Mouse (Mus musculus): Measurements from ENCODE around the gene Cnr2. TPM values are rescaled to one million over a fixed set of nuclear protein-coding genes. Genes with fewer than 3 reads are reported as not detected.
"Not testable (repeated sequence)": the region's sequence is repeated elsewhere in the genome, so short reads cannot be mapped to it uniquely, and the experiment has no call there.

Gene Cnr2
- polyA plus RNA-seq, 1 experiment from 2014 or later, result 0.15 TPM

GRCm38 (mm10) chr4:135929405-135929804 lies 34.2 kb downstream of the Cnr2 start:
- 92% methylated on average over 5 of the region's 5 CpGs for WGBS
- H3K4me1 ChIP-seq, result no peaks in the 10 kb centered on the region
- H3K36me3 ChIP-seq, result peaks cover 31% of the 10 kb centered on the region
- no peak for ATAC-seq (ENCODE audit: low FRiP score)
- H3K4me2 ChIP-seq (replicated peaks), result no peak overlapping the region
- H3K9me3 ChIP-seq (replicated peaks), result no peaks in the 10 kb centered on the region
- H3K27ac ChIP-seq, result no peak overlapping the region
- no peak overlapping the region for H3K4me3 ChIP-seq
- H3K9ac ChIP-seq, result no peak overlapping the region
- no peaks in the 10 kb centered on the region for H3K27me3 ChIP-seq

DNA sequence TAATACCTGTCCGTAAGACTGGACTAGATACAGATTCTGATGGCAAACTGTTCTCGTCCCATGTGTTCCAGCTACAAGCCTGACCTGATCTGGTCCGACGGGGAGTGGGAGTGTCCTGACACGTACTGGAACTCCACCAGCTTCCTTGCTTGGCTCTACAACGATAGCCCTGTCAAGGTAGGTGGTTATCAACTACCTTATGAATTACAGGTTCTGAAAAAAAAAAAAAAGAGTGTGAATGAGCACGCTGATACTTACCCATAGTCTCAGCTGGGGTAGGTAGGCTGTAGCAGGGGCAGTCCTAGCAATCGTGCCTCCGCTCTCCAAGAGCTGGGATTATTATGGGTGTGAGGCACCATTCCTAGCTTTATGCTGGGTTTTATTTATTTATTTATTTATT lies 34.6 kb downstream of the Cnr2 start:
- Histone ChIP-seq H3K27ac (no peak overlapping the region), H3K4me1 (no peaks in the 10 kb centered on the region), H3K4me3 (no peak overlapping the region), H3K9ac (no peak overlapping the region), H3K27me3 (no peaks in the 10 kb centered on the region), H3K36me3 (peaks cover 31% of the 10 kb centered on the region), H3K9me3 (replicated peaks) (no peaks in the 10 kb centered on the region), H3K4me2 (replicated peaks) (no peak overlapping the region)
- WGBS, result 94% methylated on average over 9 of the region's 9 CpGs
- ATAC-seq (ENCODE audit: low FRiP score), result no peak

GRCm38 (mm10) chr4:135930239-135930638 lies 35.0 kb downstream of the Cnr2 start:
- no peak overlapping the region for H3K9ac ChIP-seq
- WGBS, result 94% methylated on average over 8 of the region's 8 CpGs
- no peak for ATAC-seq (ENCODE audit: low FRiP score)
- H3K9me3 ChIP-seq (replicated peaks), result no peaks in the 10 kb centered on the region
- no peak overlapping the region for H3K4me3 ChIP-seq
- H3K27me3 ChIP-seq, result no peaks in the 10 kb centered on the region
- H3K36me3 ChIP-seq, result peaks cover 31% of the 10 kb centered on the region
- H3K4me2 ChIP-seq (replicated peaks), result no peak overlapping the region
- no peaks in the 10 kb centered on the region for H3K4me1 ChIP-seq
- H3K27ac ChIP-seq, result no peak overlapping the region

GRCm38 (mm10) chr4:135931832-135932231 lies 36.6 kb downstream of the Cnr2 start:
- Histone ChIP-seq H3K9ac (no peak overlapping the region), H3K27ac (no peak overlapping the region), H3K4me2 (replicated peaks) (no peak overlapping the region), H3K4me3 (no peak overlapping the region), H3K9me3 (replicated peaks) (no peaks in the 10 kb centered on the region), H3K4me1 (no peaks in the 10 kb centered on the region), H3K36me3 (peaks cover 17% of the 10 kb centered on the region), H3K27me3 (no peaks in the 10 kb centered on the region)
- no peak for ATAC-seq (ENCODE audit: low FRiP score)
- 71% methylated on average over 5 of the region's 5 CpGs for WGBS

DNA sequence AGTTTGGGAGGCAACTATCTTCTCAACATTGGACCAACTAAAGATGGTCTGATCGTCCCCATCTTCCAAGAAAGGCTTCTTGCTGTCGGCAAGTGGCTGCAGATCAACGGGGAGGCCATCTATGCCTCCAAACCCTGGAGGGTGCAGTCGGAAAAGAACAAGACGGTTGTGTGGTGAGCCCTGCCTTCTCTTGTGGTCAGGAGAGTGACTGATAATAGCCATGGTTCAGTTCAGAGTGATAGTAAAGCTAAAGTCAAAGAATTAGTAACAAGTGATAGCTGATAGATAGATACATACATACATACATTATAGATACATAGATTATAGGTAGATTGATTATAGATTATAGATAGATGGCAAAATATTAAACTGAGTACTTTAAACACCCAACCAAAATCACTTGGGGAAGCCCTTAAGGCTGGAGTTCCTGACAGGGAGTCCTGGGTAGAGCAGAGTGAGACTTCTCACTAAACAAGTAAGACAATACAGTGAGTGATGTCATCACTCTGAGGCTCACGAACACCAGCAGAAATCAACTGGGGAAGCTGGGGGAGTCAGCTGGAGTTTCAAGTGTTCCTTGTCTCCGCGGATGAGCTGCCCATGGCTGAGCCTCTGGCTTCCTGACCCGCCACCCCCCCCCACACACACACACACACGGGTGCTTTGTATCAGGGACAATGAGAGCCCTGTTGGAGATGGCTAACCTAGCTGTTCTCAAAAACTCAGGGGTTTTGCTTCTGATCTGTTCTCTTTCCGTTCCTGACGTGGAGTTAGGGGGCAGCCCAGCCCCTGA lies 39.7 kb downstream of the Cnr2 start:
- H3K4me3 ChIP-seq, result no peak overlapping the region
- WGBS, result 49% methylated on average over 12 of the region's 12 CpGs
- H3K36me3 ChIP-seq, result peaks cover 24% of the 10 kb centered on the region
- H3K9me3 ChIP-seq (replicated peaks), result no peaks in the 10 kb centered on the region
- H3K4me1 ChIP-seq, result no peaks in the 10 kb centered on the region
- no peak overlapping the region for H3K9ac ChIP-seq
- H3K4me2 ChIP-seq (replicated peaks), result no peak overlapping the region
- H3K27ac ChIP-seq, result 0 out of 2 replicates have a peak overlapping the region, but pooled peaks have one; percentile 30
- H3K27me3 ChIP-seq, result no peaks in the 10 kb centered on the region
- ATAC-seq (ENCODE audit: low FRiP score), result no peak

- WGBS, result 72% methylated on average over 5 of the region's 5 CpGs
- H3K36me3 ChIP-seq, result peaks cover 24% of the 10 kb centered on the region
Measured at GRCm38 (mm10) chr4:135935502-135935901, 40.3 kb downstream of the Cnr2 start.

DNA sequence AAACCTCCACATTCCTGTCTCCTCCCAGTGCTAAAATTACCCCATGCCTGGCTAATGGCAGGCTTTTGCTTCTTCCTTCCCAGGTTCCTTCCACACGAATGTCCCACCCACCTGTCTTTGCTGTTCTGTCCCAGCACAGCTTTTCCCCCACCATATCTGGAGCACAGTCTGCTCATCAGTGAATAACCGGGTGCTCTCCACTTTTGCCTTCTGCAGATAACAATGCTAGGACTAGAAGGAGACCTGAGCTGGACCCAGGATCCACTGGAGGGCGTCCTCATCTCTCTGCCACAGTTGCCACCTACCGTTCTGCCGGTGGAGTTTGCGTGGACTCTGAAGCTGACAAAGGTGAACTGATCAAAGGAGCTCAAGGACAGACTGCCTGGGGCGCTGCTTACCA lies 43.7 kb downstream of the Cnr2 start:
- Histone ChIP-seq H3K27me3 (no peaks in the 10 kb centered on the region), H3K27ac (no peak overlapping the region), H3K9me3 (replicated peaks) (no peaks in the 10 kb centered on the region; the same call in 1 of the 2 replicates), H3K36me3 (peaks cover 19% of the 10 kb centered on the region), H3K4me1 (no peaks in the 10 kb centered on the region), H3K9ac (no peak overlapping the region), H3K4me3 (no peak overlapping the region), H3K4me2 (replicated peaks) (no peak overlapping the region)
- ATAC-seq (ENCODE audit: low FRiP score), result no peak
- 89% methylated on average over 7 of the region's 7 CpGs for WGBS

More at GRCm38 (mm10) chr4:135935502-135935901, 40.3 kb downstream of the Cnr2 start:
- 0 out of 2 replicates have a peak overlapping the region, but pooled peaks have one; percentile 30 for H3K27ac ChIP-seq
- no peaks in the 10 kb centered on the region for H3K4me1 ChIP-seq
- H3K27me3 ChIP-seq, result no peaks in the 10 kb centered on the region
- no peak overlapping the region for H3K4me2 ChIP-seq (replicated peaks)
- H3K4me3 ChIP-seq, result no peak overlapping the region
- H3K9me3 ChIP-seq (replicated peaks), result no peaks in the 10 kb centered on the region
- no peak for ATAC-seq (ENCODE audit: low FRiP score)
- H3K9ac ChIP-seq, result no peak overlapping the region

GRCm38 (mm10) chr4:135941026-135941425 lies 45.8 kb downstream of the Cnr2 start:
- not testable (repeated sequence) for ATAC-seq (ENCODE audit: low FRiP score); H3K27me3 ChIP-seq; H3K4me3 ChIP-seq; H3K9ac ChIP-seq; H3K4me1 ChIP-seq; H3K27ac ChIP-seq; H3K9me3 ChIP-seq (replicated peaks); H3K4me2 ChIP-seq (replicated peaks)
- WGBS, result 83% methylated on average over 8 of the region's 8 CpGs
- H3K36me3 ChIP-seq, result peaks cover 19% of the 10 kb centered on the region

GRCm38 (mm10) chr4:135942193-135942592 lies 47.0 kb downstream of the Cnr2 start:
- no peak overlapping the region for H3K4me3 ChIP-seq
- no peak for ATAC-seq (ENCODE audit: low FRiP score)
- no peaks in the 10 kb centered on the region for H3K27me3 ChIP-seq
- no peaks in the 10 kb centered on the region; the same call in 1 of the 2 replicates for H3K9me3 ChIP-seq (replicated peaks)
- peaks cover 9% of the 10 kb centered on the region for H3K4me1 ChIP-seq
- 92% methylated on average over 6 of the region's 6 CpGs for WGBS
- H3K36me3 ChIP-seq, result peaks cover 19% of the 10 kb centered on the region
- H3K27ac ChIP-seq, result no peak overlapping the region
- H3K4me2 ChIP-seq (replicated peaks), result no peak overlapping the region
- H3K9ac ChIP-seq, result no peak overlapping the region

DNA sequence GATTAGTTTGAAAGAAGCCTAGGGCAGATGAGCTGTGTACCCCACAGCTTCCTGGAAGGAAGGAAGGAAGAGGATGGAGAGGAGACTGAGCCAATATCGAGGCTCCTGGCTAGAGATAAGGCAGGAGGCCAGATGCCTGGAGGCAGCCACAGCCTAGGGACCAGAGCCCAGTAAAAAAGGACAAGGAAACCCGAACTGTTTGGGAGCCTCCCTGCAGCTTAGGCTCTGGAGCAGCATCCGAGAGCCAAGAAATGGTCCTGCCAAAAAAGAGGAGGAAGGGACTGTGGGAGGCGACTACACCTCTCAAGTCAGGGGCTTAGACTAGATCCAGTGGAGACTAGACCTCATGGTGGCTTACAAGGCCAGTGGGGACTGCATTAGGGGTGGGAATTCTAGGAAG lies 48.2 kb downstream of the Cnr2 start:
- Histone ChIP-seq H3K4me1 (peaks cover 9% of the 10 kb centered on the region), H3K9ac (no peak overlapping the region), H3K4me2 (replicated peaks) (no peak overlapping the region), H3K27me3 (no peaks in the 10 kb centered on the region), H3K4me3 (no peak overlapping the region), H3K27ac (no peak overlapping the region), H3K36me3 (peaks cover 19% of the 10 kb centered on the region), H3K9me3 (replicated peaks) (no peaks in the 10 kb centered on the region; the same call in 1 of the 2 replicates)
- WGBS, result 58% methylated on average over 4 of the region's 4 CpGs
- ATAC-seq (ENCODE audit: low FRiP score), result no peak

GRCm38 (mm10) chr4:135945706-135946105 lies 50.5 kb downstream of the Cnr2 start:
- Histone ChIP-seq H3K4me3 (peak overlapping the region; percentile 77), H3K4me2 (replicated peaks) (peak overlapping the region; percentile 73), H3K4me1 (peaks cover 9% of the 10 kb centered on the region), H3K27me3 (no peaks in the 10 kb centered on the region), H3K36me3 (peaks cover 9% of the 10 kb centered on the region), H3K9ac (peak overlapping the region; percentile 75), H3K27ac (peak overlapping the region; percentile 64), H3K9me3 (replicated peaks) (no peaks in the 10 kb centered on the region; the same call in 1 of the 2 replicates)
- 76% methylated on average over 10 of the region's 10 CpGs for WGBS
- peak; percentile 36; the same call in 1 of the 2 replicates for ATAC-seq (ENCODE audit: low FRiP score)

GRCm38 (mm10) chr4:135946278-135946658 lies 51.1 kb downstream of the Cnr2 start, which contains the start of gene Hmgcl:
Hmgcl (plus strand) TSS chr4:135946448.
- peak within 1 kb of the TSS; percentile 64 for H3K27ac ChIP-seq
- peak within 1 kb of the TSS; percentile 73 for H3K4me2 ChIP-seq (replicated peaks)
- no peaks in the 10 kb centered on the region for H3K27me3 ChIP-seq
- peak within 1 kb of the TSS; percentile 77 for H3K4me3 ChIP-seq
- H3K36me3 ChIP-seq, result peaks cover 10% of the 10 kb centered on the region
- ATAC-seq (ENCODE audit: low FRiP score), result peak; percentile 88
- no peaks in the 10 kb centered on the region for H3K9me3 ChIP-seq (replicated peaks)
- peak within 1 kb of the TSS; percentile 75 for H3K9ac ChIP-seq
- under 1% methylated on average over 23 of the region's 23 CpGs for WGBS
- peaks cover 9% of the 10 kb centered on the region for H3K4me1 ChIP-seq
